Mouse (Mus musculus) heart, postnatal 25 days (tissue): ENCODE data around the gene Baiap3. TPM values are rescaled to one million over a fixed set of nuclear protein-coding genes. Genes with fewer than 3 reads are reported as not detected.
"Not testable (repeated sequence)": the region's sequence is repeated elsewhere in the genome, so short reads cannot be mapped to it uniquely, and the experiment has no call there.

Experiments
- DNase-seq: peaks from one replicate; pipeline ENCODE4 v3.0.0; 2022; ENCODE audit warnings: low spot score
- intact Hi-C: fragments of 180-260 bp; cut with DNase I; formaldehyde crosslinking; loops from one replicate; pipeline ENCODE4 v1.15.1; 2025
- total RNA-seq, 2 experiments: library from RNA; stranded (reverse); gene quantifications; 2 replicates each; pipeline ENCODE4 v1.2.3; 2021

Gene Baiap3
- total RNA-seq, 2 experiments from 2014 or later, result 0.55 to 0.61 TPM

DNA sequence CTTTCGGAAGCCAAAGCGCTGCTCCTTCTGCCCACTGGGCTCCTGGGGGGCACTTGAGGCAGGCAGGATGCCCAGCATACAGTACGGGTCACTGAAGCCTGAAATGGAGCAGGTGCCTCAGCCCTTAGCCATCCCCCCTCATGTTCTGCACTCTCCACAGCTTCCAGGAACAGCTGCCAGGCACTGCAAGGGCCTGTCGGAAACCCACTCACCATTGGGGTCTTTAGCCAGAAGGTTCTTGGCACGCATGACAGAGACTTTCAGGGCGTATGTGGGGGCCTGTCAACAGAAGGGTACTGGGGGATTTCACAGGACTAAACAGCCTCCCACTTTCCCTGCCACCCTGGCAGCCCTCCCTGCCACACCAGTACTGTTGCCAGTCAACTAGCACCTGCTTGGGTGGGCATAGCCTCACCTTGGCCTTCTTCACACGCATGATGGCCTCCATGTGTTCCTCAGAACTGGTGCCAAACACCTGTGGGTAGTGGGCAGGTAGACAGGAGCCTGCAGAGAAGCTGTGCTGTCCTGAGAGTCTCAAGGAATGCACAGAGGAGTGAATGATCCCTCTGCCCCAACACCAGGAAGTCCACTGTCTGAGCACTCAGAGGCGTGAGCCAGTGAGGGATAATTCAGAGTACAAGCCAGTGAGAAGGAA lies 5.9 kb downstream of the Baiap3 start:
- no peak for DNase-seq
- intact Hi-C loops, result no loop called here

DNA sequence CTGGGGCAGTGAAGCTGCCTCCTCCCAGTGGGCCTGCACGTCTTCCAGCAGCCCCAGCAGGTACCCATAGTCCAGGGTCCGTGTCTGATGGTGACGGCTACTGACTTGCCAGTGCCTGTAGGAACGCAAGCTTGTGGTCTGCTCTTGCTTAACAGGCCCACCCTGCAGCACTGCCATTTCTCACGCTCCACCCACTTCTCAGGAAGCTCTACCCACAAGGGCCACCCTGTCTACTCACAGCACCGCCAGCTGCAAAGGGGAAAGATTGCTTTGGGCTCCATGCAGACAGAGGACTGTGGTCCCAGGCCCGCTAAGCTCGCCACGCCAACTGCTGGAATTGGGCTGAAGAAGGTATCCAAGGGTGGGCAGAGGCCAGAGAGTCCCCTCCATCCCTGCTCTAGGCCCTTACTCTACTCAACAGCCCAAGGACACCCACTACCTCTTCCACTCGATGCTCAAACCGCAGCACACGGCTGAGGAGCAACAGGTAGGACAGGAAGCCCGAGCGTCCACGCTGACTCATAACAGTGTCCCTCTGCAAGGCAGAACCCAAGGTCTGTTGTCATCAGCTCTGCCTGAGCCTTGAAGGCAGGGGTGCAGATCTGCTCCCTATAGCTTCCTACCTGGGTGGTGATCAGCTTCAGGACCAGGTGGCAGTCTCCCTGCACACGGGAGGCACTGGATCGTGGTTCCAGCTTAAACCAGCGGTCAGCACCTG lies 8.0 kb downstream of the Baiap3 start:
- DNase-seq, result no peak
- intact Hi-C loops, result no loop called here

DNA sequence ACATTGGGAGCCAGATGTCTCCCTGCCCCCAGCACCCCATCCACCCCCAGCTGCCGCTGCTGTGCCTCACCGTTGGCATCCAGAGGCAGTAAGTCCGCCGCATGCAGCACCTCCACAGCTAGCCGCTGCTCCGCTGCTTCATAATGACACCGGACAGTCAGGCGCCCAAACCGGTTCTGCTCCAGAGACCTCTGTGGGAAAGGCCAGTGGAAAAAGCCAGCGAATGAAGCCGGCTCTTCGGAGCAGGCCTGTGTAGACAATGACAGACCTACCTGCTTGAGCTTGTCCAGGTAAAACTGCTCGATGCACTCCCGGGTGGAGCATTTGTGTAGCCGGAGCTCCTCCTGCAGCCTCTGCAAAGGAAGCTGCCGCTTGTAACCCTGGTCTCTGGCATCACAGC lies 11.9 kb downstream of the Baiap3 start:
- no peak for DNase-seq
- intact Hi-C loops, result no loop called here

DNA sequence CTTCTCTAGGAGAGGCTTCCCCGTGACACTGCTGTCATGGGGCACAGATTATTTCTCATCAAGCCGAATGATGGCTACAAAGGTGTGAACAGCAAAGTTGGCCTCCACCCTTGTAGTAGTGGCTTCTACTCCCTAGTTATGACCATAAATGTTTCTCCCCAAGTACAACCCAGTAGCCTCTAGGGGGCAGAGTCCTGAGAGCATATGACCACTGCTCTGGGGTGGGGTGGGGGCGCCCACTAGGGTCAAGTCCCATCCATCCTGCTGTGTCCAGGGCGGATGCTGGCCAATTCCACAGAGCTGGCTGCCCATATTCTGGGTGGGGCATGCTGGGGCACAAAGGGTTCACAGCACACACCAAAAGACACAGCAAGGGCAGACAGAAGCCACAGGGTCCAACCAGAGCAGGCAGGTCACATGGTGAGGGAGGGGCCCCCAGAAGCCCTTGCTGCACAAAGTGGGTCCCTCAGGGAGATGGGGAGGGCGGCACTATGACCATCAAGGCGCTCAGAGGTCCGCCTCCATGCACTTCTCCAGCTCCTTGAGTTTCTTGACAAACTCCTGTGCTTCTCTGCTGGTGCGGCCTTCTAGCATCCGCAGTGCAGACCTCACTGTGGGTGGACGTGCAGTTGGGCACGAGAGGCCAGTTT lies 12.9 kb downstream of the Baiap3 start:
- no peak for DNase-seq
- intact Hi-C loops, result no loop called here

DNA sequence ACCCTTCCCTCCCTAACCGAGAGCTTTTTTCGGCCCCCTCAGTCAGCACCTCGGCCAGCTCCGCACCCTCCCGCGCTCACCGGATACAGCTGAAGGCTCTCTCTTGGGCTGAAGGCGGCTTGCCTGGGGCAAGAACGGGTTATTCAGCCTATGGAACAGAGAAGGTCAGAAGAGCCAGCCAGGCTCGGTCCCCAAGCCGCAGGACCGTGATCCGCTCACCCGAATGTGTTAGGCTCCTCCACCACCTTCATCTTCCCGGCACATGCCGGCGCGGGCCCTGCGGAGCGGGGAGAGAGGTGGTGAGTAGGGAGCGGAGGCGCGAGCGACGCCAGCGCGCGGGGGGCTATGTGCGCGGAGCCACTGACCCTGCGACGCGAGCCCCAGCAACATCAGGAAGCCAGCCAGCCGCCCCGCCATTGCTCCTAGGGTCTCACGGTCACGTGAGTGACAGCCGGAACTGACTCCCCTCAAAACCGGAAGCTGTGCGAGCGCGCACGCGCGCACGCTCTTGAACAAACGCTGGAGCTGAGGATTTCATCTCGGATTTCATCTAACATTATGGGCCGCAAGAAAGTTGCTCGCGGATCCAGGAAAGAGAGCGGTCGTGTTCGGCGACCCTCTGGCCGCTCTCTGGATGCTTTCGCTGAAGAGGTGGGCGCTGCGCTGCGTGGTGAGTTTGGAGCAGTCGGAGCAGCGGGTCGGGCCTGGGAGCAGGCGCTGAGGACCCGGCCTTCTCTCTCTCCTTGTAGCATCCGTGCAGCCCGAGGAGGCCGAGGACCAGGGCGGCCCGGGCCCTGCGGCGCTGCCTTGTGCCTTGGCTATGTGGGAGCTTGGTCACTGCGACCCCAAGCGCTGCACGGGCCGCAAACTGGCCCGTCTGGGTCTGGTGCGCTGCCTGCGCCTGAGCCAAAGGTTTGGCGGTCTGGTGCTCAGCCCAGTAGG lies 16.2 kb downstream of the Baiap3 start, which contains the start of the genes Gnptg and Tsr3:
Gene Gnptg (minus strand): TSS at position 430 of the 942 bp plus-strand sequence.
Gene Tsr3 (plus strand): TSS at position 476 of the 942 bp plus-strand sequence.
- intact Hi-C loops, result no loop called here
- DNase-seq, result peak; percentile 68

DNA sequence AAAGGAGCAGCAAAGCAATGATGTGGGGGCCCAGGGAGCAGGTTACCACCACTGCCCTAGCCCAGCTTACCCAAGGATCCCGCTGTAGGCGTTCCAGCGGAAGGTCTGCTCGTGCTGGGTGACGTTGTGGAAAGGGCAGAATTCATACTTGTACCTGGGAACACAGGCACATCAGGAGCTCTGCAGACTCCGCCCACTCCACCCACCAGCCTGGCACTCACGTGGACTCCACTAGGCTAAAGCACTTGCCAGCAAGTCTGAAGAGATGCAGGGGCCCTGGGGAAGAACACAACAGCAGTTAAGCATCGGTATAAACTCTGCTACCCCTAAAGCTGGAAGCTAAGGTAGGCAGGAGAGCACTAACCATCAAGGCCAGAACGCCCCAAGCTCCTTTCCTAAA lies 20.5 kb downstream of the Baiap3 start:
- DNase-seq, result no peak
- intact Hi-C loops, result no loop called here

DNA sequence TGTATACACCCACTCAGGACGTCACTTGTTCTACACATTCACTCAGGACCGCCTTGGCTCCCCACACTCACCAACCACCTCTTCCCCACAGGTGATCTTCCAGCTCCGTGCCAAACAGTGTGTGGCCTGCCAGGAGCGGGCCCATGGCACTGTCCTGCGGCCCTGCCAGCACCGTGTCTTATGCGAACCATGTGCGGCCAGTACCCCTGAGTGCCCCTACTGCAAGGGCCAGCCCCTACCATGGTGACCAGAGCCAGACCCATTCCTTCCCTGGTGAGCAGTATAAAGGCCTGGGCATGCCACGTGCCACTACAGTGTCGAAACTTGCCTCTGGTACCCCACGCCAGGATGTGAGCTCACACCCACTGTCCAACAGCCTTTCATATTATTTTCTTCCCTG lies 24.5 kb downstream of the Baiap3 start:
- intact Hi-C loops, DNase-seq: not testable (repeated sequence)

DNA sequence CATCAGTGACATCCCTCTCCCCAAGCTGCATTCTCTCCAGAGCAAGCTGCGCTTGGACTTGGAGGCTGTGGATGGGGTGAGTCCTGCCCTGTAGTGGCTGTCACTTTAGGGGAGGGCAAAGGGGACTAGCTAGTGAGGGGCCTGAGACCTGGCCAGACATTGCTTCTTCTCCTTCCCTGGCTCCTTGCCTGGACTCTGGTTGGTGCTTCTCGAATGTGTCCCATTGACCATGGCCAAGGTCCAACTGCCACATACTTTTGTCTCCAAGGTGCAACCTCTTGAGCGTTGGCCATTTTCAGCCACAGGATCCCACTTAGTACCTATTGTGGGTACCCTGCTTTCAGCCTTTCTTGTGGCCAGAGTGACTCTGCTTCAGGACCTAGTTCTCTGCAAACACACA lies 25.5 kb downstream of the Baiap3 start:
- no peak for DNase-seq
- intact Hi-C loops, result no loop called here

DNA sequence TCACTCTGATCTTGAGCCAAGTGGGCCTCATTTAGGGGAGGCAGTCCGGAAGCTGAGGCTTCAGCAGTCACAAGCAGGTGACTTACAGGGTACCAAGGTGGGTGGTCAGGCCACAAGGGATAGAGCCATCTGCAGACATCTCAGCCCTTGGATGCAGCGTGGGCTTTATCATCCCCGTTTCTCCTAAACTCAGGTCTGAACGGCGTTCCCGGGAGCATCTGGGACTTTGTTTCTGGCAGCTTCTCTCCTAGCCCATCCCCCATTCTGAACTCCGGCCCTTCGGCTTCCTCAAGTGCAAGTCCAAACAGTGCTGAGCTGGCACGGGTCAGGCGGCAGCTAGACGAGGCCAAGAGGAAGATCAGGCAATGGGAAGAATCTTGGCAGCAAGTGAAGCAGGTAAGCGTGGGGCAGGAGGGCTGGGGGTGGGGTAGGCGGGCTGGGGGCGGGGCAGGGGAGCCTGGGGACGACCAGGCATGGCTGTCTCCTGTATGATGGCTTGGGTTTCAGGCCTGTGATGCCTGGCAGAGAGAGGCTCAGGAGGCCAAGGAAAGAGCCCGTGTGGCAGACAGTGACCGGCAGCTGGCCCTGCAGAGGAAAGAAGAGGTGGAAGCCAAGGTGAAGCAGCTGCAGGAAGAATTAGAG lies 26.0 kb downstream of the Baiap3 start:
- DNase-seq, intact Hi-C loops: not testable (repeated sequence)

DNA sequence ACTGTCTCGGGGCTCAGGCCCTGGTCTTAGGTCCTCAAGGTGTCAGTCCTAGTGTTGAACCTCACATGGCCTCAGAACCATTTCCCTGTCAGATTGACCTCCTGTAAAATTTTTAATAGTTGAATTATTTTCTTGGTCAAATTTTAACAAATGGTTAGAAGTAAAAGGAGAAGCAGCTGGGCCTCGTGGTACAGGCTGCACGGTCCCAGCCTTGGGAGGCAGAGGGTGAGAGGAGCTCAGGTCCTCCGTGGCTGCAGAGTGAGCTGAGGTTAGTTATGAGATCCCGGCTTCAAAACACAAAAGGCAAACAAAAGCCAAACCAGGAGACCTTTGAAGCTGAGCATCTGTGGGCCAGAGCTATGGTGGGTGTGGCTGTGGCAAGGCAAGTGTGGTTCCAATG lies 28.2 kb downstream of the Baiap3 start:
- no peak for DNase-seq
- intact Hi-C loops, result no loop called here

DNA sequence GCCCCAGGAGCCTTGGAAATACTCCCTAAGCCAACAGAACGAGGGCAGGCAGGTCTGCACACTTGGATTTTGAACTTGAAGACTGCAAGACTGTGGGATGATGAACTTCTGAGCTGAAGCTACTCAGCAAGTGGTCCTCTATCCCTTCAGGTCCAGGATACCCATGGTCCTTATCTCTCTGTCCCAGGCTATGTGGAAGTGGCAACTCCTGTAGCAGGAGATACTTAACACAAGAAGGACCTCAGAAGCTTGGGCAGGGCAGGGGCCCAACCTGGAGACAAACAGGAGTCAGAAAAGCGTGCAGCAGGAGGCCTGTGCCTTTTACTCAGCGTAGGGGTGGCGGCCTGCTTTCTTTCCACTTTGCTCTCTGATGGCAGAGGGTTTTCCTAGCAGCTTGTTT lies 30.5 kb downstream of the Baiap3 start:
- intact Hi-C loops, result no loop called here
- no peak for DNase-seq

DNA sequence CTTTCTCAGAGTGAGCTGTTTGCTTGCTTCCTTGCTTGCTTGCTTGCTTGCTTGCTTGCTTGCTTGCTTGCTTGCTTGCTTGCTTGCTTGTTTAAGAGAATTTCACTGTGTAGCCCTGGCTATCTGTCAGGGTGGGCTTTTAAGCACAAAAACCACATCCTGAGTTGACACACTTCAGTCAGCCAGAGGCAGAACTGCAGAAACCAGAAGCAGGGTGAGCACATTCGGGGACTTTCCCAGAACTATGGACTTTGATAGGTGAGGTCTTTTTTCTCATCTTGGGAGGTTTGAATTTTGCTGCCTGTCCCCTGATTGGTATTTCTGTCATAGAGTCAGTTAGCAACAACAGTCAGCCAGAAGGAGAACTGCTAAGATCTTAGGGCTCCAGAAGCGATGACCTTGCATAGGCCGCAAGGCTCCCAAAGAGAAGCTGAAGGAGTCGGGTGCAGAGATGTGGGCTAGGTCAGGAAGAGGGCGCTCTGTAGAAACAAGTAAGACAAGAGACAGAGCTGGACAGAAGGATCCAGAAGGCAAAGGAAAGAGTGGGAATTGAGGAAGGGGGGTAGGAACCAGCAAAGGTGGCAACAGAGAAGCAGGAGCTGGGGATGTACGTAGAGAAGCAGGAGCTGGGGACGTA lies 31.5 kb downstream of the Baiap3 start:
- intact Hi-C loops, result no loop called here
- DNase-seq, result no peak

DNA sequence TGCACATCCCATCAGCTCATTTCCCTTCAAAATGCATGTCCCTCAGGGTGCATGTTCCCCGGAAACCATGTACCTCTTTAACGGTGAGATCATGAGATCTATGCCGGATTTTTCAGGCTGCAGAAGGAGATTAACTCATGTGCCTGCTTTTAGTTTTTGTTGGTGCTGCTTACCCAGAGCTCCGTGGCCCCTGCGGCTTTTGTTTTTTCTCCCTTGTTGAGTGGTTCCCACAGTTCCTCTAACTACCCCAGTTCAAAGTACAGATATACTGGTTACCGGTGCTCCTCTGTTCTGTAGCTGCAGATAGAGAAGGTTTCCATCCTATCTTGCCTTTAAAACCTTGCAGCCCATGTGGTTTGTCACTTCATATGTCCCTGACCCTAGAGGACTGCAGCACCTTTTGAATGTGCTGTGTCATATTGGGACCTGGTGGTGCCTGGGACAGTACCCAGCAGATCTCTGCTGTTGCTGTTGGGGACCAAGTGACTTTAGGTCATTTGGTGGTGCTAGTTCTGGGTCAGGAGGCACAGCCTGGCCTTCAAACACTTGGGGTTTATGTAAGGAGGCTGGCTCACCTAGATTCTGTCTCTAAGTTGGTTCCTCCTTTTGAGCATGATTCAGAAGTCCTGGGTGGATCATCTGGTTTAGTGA lies 33.1 kb downstream of the Baiap3 start:
- intact Hi-C loops, result no loop called here

DNA sequence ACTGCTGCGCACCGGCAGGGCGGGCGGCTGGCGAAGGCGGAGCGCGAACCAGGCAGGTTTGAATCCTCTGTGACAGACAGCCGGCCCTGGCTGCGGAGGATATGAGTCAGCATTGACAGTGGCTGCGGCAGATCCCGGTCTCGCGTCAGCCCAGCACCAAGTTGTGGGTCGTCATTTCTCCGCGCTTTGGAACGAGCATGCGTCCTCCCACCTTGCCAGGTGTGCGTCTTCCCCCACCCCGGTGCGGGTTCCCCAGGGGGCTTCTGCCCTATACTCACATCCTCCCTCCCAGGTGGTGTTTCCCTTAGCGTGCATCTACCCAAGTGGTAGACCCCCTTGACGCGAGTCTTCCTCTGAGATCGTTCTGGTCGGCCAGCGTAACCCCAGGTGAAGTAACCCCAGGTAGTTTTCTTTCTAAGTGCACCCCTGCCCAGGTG lies 33.6 kb downstream of the Baiap3 start:
- DNase-seq, intact Hi-C loops: not testable (repeated sequence)

More for the DNA sequence above, 33.1 kb downstream of the Baiap3 start:
- DNase-seq, result no peak

DNA sequence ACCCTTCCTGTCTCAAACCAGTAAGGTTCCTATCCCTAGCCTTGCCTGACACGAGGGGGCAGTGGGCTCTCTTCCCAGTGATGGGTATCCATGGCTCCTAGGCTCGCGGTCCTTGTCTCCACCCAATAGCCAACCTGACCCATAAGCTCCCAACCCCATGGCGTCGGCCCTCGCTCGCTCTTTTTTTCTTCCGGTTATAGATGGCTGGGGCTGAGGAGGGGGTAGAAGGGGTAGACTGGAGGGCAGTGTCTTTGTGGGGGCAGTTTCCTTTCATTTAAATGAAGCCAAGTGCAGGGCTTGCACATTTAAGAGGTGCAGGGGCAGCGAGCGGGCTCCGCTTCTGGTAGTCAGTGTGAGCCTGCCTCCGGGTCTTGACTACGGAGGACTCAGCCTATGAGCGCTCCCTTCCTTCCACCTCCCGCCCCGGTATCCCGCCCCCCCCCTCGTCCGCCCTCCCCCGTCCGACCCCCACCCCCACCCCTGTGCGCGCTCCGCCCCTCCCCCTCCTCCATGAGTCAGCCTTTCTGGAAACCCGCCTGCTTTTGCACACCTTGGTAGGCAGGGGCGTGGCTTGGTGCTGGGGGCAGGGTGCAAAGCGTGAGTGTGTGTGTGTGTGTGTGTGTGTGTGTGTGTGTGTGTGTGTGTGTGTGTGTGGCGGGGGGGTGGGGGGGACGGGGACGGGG lies 34.2 kb downstream of the Baiap3 start:
- intact Hi-C loops, result no loop called here

DNA sequence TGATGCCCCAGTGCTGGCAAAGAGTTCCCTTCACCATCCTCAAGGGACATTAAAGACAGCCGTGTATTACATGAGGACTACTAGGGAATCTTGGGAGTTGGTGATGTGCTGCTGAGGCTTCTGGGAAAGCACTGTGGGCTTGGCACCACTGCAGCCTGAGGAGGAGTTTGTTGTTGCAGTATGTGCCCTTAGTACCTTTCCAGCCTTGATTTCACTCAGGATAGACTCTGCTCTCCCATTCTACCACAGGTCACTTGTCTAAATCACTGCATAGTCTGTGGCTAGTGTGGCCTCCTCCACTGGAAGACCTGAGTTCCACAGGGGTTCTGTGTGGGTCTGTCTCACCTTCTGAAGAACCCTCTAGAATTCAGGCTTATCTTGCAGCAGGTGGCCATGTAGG lies 35.4 kb downstream of the Baiap3 start:
- intact Hi-C loops, result no loop called here
- no peak for DNase-seq

More for the DNA sequence above, 34.2 kb downstream of the Baiap3 start:
- DNase-seq, result no peak

DNA sequence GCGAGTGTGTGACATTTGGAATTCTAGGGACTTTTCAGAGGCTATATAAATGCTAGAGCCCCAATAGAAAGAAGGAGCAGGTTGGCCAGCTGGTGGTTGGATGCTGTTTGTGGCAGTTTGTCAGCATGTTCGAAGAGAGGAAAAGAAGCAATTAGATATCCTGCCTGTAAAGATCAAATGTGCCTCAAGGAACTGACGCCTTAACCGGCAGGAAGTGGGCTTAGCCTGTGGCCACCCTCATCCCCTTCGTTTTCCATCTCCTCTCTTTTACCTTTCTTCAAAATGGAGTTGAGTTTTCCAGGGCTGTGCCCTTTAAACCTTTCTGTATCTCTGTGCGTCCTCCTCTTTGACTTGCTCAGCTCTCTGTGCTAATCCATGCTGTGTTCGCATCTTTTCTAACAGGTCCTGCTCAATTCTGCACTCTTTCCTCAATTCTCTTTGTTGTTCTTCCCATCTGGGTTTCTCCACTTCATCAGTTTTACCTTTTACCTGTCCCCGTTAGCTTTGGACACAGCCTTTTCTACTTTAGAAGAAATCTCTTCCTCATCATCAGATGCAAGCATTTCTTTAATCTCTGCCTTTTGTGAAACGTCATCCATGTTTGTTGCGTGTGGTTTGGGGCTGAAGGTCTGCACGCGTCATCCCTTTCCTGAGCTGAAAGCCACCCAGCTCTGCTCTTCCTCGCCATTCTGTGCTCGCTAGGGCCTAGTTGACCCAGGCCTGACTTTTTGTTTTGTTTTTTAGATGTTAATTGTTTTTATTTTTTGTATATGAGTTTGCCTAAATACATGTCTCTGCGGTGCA lies 36.5 kb downstream of the Baiap3 start:
- no peak for DNase-seq
- intact Hi-C loops, result no loop called here
